Mouse (Mus musculus) c-Kit-positive CD71-positive TER-119-negative erythroid progenitor cells, embryonic 14.5 days (primary cell): ENCODE results near the gene Vat1l.

Source experiments
- DNase-seq: peaks from one replicate; pipeline ENCODE4 v3.0.0-alpha.2; 2013; ENCODE audit warnings: low read depth

Vat1l gene

DNA sequence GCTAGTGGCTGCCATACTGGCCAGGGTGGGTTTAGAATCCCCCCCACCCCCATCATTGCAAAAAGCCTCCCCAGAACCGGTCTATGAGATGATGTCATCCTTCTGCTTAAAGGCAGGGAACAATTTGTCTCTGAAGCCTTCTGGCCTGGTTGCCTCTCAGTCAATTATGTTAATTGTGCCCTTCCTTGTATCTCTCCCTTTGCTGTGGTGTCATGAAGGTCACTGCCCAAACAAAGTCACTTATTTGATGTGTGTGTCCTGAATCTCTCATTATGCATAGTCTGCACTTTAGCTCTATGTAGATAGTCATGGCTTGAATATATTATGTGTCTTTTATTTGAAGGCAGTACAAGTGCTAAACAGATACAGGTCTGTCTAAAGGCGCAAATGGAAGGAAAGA lies 92.8 kb downstream of the Vat1l start:
- no peak for DNase-seq

DNA sequence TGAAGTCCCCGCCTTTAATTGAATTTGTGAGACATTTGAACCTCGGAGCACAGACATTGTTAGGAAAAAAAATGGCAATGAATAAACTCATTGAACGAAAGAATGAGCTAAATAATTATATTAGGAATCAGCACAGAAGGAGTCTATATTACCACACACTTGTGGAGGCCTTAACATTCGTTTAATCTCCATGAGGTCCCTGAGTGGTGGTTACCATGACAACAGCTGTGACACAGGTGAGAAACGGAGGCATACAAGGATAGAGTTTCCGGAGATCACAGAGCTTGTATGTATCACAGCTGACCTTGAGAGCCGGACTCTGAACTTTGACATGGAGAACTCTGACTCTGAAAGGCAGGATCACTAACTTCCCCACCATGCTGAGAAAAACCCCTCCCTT lies 94.7 kb downstream of the Vat1l start:
- no peak for DNase-seq

DNA sequence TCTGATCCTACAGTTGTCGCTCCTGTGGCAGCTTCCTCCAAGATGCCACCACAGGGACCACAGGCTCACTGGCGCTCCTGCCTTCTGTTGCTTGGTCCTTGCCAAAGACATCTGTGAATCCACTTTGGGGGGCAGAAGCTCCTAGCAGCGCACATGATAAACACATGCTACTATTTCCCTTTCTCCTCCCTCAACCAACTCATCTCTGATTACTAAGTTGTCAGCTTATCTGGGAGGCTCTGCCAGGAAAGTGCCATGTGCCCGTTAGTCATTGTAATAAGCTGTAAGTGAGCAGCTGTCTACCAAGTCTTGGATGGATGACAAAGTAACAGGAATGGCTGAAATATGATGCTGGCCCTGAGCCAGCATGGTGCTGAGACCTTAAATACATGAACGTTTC lies 100.9 kb downstream of the Vat1l start:
- no peak for DNase-seq

DNA sequence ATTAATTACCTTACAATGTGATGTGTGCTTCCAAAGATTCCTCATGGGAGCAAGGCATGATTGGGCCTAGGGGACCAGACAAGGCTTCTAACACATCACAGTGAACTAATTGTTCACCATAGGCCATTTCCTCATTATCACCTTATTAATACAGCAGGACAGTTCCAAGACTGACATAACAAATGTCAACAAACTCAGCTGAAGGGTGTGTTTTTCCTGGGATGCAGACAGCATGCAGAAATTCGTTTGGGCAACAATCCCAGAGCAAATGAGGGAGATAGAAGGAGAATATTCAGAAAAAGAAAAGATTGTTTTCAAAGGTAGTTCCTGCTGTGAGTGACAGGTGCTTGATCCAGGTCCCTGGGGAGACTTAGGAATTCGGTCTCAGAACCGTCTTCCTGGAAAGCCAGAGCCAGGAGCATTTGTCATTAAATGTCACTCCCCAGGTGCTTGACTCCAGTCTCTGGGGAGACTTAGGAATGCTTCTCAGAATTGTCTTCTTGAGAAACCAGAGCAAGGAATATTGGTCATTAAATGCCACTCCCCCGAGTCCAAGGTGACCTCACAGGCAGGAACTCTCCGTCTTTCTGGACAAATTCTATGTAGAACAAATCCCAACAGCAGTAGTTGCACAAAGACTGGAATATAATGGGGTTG lies 109.4 kb downstream of the Vat1l start:
- no peak for DNase-seq

DNA sequence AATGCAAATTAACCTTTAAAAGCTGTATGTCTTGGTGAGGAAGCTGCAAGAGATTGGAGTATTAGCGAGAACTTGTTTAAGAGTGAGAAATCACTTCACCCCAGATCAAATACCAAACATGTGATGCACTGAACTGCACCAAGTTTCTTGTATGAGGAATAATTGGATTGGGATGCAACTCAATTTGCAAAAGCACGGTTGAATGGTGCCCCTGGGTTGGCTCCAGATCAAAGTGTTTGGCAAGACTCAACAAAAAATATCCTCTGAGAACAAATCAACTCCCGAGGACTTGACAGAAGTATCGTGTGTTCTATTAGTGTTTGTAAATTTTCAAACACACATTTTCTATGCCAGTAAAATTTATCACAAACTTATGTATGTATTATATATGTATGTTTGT lies 112.7 kb downstream of the Vat1l start:
- DNase-seq: no peak

DNA sequence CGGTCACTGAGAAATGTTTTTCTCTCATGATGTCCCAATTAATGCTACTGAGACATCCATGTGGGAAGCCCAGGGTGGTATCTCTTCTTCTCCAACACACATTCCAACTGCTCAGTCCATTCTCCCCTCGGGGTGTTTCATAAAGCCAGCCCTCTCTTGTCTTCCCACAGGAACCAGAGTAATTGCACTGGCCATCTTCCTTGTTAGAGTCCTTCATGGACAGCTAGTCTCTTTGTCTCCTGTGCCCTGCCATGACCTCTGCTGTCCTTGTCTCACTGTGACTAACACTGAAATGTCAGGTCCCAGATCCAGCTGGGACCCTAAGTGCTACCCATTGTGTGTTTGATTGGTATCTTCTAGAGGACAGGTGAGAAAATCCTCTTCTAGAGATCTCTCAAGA lies 116.7 kb downstream of the Vat1l start:
- no peak for DNase-seq

DNA sequence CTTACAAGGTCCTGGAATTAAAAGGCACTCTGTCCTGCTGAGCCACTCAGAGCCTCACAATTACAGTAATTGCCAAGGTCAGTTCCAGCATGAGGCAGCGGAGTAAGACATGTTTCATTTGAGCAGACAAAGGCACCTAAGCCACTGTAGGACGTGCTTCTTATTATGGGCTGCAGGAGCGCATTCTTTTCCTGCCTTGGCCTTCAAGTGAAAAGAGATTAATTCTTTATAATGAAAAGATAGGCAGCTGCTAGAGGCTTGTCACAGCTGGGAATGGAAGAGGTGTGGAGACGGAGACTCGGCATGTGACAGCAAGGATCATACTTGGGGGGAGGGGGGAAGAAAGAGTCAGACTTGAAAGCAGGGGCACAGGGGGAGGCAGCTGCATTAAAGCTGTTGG lies 126.5 kb downstream of the Vat1l start:
- no peak for DNase-seq

DNA sequence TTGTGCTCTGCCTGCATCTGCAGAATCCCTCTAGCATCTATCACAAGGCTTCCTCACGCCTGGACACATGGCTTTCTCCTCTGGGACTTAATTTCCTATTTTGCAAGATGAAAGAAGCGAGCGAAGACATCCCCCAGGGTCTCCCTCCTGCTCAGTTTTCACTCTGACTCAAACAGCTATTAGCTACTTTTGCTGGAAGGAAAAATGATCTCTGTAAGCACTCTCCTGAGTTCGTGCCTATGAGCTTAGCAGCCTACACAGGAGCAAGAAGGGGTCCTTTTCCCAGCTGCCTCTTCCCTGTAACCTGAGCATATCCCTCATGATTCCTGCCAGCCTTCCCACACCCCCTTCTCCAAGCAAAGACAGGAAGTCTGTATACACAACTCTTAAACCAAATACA lies 127.5 kb downstream of the Vat1l start:
- DNase-seq: no peak

DNA sequence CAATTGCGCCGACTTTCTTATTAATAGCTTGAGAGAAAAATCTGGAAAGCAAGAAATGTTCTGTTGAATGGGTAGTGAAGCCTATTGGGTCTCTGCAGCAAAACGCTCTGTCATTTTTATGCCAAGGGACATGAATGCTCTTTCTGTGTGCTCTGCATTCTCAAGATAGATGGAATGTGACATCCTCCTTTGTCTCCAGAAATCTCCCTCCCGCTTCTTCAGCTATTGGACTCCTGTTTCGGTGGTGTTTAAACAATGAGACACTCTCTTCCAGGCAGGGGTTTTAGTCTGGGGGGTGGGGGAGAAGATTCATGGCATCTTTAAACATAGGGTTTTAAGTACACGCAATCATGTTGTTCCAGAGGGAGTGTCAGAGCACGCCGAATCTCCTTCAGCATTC lies 130.3 kb downstream of the Vat1l start:
- DNase-seq: no peak

DNA sequence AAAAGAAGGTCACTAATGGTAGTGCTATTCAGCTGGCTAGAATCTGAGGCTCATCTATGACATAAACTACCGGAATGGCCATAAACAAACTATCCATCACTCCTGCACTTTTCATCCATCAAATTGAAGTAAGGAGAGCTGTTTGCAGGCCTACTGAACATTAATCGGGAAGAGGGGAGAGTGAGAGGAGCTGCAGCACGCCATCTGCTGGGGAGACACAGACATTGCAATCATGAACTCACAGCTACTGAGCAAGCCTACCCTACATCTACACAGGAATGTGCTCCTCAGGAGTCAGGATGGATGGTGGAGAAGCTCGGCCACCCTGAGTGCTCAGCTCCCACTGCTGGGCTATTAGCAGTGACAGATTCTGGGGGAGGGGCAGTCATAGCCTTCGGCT lies 136.9 kb downstream of the Vat1l start:
- DNase-seq: no peak

DNA sequence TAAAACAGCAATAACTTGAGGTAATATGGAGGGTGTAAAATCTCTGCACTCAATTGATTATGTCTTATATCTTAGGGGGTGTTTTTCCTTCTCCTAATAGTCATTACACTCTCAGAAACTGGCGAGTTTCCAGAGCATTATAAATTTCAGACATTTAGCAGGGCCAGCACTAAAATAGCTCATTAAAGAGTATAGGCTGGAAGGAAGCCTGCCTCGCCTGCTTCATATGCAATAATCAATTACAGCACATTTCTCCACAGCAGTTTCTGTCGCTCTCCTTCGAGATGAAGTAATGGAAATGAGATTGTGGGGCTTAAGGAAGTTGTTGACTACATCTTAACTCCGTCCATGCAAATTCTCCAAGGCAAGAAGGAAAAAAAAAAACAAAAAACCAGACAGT lies 139.4 kb downstream of the Vat1l start:
- DNase-seq: no peak

DNA sequence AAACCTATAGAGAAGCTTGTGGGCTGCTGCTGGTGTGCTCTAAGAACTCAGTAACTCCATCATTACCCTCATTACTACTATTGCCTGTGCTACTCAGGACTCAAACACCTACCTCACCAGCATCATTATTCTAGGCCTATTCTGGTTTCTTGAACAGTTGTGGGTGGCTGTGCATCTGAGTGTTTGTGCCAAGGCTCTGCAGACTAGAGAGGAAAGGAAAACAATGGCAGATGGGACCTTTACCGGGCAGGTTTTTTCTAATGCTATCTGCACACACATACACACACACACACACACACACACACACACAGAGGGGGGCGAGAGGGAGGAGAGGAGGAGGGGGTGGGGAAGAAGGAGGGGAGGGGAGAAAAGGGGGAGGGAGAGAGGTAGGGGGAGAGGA lies 140.6 kb downstream of the Vat1l start:
- no peak for DNase-seq

DNA sequence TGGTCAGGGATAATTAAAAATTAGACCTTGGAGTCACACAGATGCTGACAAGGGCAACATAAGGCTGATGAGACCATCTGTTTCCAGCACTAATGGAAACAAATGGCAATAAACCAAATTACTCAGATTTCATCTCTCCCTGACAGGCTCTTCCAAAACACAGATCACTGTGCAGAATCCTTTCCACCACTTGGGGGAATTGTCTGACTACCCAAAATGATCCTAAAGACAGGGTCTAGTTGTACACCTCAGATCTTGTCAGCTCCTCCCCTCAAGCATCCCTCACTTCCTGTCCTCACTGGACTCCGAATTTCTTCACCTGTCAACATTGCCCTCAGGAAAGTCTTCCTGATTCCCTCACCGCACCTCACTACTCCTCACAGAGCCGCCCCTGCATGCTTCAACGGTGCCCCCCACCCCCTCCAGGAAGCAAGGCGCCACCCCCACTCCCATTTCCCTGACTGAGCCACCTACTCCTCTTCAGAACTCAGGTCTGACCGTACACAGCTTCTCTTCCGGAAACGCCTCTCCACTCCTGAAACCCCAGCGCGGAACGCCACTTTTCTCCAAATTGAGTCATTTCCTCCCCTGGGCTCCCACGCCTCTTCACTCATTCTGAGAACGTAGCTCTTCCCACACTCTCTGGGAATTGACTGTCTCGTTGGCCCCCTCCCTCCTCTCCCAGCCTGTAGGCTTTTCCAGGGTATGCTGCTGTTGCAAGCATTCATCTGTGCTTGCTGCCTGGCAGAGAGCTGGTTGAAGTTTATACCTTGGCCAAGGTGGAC lies 146.4 kb downstream of the Vat1l start:
- no peak for DNase-seq

DNA sequence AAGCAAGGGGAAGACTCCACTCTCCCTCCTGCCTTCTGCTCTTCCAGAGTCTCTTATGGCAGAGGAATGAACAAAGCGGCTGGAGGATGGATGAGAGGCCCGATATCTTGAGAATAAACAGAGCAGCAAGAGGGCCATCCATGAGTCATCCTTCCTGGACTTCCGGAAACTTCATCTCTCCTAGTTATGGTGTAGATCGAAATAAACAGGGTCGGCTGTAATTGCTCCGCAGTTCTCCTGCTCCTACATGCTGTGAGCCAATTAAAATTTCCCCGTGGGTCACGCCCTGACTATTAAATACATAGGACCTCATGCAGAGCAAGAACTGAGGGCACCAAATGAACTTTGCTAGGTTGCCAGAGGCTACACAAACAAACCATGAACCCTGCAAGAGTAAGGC lies 155.1 kb downstream of the Vat1l start:
- DNase-seq: no peak

DNA sequence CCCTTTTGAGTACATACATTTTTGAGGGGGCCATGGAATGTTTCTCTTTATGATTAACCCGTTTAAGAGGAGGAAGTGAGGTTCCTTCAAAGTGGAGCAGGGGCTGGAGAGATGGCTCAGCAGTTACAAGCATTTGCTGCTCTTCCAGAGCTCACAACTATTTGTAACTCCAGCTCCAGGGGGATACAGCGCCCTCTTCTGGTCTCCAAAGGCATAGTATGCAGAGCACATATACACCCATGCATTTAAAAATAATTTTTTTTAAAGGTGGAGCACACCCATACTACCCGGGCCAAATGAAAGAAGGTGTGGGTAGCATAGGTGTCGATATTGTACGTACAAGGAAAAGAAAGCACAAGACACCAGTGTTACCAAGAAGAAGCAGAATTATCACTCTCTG lies 157.8 kb downstream of the Vat1l start:
- no peak for DNase-seq

DNA sequence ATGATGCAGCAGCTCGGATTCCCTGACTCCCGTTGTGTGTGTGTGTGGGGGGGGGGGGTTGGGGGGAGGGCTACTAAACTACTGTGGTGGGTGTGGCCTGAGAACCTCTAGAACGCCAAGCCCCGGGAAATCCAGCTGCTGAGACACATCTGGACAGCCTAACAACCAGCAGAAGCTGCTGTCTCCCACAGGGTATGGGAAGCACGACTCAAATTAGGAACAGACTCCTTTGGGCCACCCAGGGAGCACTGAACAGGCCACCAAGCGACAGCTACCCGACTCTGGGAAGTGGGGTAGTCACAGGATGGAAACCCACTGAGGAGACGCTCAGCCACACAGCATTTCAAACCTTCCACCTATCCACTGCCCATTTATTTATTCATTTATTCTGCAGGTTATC lies 158.2 kb downstream of the Vat1l start:
- DNase-seq: no peak

DNA sequence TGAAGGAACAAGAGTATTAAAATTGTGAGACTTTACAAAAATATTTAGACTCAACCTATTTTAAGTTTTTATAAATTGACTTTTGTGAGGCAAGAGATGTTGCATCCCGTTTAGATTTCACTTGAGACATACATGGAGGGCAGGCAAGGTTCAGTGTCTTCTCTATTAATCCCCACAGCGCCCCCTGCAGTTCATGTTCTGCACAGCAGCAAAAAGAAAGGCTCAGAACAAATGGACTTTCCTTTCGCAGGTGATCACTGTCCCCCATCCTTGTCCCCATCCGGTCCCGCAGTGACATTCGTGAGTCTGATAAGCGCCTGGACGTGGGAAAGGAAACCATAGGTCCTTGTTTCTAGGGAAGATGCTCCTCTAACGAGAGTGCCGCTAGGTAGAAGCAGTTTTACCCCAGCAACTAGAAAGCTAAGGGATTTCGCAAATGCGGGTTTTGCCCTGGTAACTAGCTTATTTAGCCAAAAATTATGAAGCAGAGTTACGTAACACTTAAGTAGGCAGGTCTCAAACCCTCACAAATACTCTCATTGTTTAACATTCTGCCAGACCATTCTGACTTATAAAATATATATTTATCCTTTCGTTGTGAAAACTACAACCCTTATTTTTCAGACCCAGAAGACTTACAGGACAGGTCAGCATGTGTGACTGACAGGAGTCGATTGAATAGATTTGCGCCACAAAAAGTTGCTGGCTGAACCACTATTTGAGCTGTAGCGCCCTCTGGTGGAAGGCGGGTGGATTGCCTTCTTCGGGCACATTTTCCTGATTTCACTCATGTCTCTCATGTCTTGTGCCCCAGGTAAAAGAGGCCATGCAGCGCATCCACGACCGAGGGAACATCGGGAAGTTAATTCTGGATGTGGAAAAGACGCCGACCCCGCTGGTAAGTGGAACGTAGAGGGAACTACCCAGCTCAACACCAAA lies 163.9 kb downstream of the Vat1l start:
- DNase-seq: peak; percentile 32

DNA sequence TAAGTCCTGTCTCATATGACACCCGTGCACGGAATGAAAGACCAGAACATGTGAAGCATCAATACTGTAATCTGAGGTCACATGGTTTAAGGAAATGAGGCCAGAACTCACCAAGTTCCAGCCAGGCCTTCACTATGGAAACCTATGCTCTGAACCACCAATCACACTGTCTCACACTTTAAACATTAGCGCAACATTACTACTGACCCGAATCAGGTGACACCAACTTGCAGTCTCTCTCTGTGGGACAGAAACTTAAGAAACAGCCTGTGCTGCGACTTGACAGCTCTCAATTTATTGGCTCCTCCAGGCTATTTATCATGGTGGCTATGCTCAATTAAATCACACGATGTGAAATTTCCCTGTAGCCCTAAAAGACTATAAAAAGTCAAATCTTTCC lies 169.0 kb downstream of the Vat1l start:
- DNase-seq: no peak

DNA sequence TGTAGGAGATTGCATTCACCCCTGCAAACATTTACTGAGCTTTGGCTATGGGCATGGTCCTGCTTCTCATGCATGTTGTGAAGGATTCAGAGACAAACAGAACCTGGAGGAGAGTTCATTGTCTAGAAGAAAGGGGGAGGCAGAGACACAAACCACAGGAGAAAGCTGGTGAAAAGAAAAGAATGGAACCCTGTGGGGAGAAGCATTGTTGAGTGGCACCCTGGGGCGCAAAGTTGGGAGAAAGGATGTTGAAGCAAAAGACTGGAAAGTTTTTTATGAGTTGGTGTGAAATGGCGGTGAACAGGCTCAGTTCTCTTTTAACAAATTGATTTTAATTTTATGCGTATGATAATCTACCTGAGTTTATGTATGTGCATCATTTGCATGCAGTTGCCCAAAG lies 178.8 kb downstream of the Vat1l start:
- no peak for DNase-seq

DNA sequence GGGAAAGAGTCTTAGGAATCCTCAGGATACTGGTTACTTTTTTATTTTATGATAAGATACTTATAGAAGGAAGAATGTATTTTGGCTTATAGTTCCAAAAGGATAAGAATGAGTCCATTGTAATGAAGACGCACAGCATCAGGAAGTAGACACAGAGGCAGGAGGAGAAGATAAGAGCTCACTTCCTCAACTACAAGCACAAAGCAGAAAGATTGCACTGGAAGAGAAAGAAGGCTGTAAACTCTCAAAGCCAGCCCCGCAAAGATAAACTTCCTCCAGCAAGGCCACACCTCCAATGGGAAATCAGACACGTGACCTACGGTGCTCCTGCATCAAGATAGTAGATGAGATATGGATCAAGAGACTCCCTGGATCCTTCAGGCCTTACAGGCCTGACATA lies 182.1 kb downstream of the Vat1l start:
- DNase-seq: no peak

DNA sequence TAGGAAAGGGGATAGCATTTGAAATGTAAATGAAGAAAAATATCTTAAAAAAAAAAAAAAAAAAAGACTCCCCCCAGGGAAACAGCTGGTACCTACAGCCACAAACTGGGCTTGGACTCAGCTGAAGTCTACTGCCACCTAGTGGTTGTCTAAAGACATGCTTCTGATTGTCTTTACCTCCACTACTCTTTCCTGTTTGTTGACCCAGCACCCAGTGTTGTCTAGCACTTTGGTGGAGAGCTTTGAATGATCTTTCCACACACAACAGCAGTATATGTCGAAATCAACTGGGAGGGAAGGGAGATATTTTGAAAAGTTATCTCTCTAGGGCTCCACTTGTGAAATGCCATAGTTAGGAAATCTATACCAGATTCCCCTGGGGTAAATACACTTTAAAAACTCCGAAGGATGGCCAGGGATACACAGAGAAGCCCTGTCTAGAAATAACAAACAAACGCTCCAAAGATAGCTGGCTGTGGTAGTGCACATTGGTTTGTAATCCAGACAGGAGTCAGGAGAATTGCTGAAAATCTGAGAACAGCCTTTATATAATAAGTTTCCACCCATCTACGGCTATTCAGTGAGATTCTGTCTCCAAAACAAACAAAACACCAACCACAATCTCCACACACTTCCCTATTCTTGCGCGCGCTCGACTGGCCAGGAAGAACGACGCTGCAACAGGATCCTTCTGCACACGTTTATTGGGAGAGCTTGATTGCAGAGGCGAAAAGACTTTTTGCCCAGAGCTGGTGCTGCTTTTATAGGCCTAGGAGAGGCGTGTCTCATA lies 185.2 kb downstream of the Vat1l start:
- DNase-seq: peak; percentile 1

DNA sequence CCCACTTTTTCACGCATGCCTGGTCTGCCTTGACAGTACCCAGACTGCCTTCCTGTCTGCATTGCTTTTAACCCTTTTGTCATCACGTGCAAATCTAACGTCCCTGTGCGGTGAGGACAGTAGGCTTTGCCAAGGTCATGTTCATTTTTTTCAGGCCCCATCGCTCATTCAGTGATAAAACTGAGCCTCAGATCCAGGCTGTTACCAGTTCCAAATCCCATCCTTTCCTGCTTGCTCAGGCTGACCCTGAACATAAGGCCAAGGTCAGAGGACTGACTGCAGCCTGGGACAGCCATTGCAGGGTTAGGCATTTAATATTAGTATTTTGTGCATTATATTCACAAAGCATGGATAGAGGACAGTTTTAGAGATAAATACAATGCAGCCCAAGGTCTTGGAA lies 192.9 kb downstream of the Vat1l start:
- no peak for DNase-seq
